Mouse (Mus musculus) embryonic facial prominence, embryonic 10.5 days (tissue): Measurements from ENCODE around the gene Asb10. TPM values are rescaled to one million over a fixed set of nuclear protein-coding genes. Genes with fewer than 3 reads are reported as not detected.
"Not testable (repeated sequence)": the region's sequence is repeated elsewhere in the genome, so short reads cannot be mapped to it uniquely, and the experiment has no call there.

Experiments used
- DNase-seq: peaks from one replicate; pipeline ENCODE4 v3.0.0-alpha.2; 2017; ENCODE audit warnings: low spot score
- H3K27ac ChIP-seq: fragments of 300-500 bp; sonication (generic); replicated peaks from 2 replicates; pipeline ENCODE4 v1.5.1; 2016; ENCODE audit warnings: mild to moderate bottlenecking
- H3K27me3 ChIP-seq: fragments of 300-500 bp; sonication (generic); replicated peaks from 2 replicates; pipeline ENCODE4 v1.6.1; 2016; ENCODE audit warnings: low read depth, mild to moderate bottlenecking; ENCODE audit not compliant: poor library complexity, severe bottlenecking
- H3K36me3 ChIP-seq: fragments of 300-500 bp; sonication (generic); replicated peaks from 2 replicates; pipeline ENCODE4 v1.6.1; 2016; ENCODE audit warnings: mild to moderate bottlenecking, moderate library complexity
- H3K4me1 ChIP-seq: fragments of 300-500 bp; sonication (generic); 2 replicates; pipeline ENCODE4 v1.6.1; 2016
- H3K4me3 ChIP-seq: fragments of 300-500 bp; sonication (generic); 2 replicates; pipeline ENCODE4 v1.5.1; 2016; ENCODE audit warnings: mild to moderate bottlenecking, moderate library complexity
- H3K9me3 ChIP-seq: fragments of 300-500 bp; sonication (generic); 2 replicates; pipeline ENCODE4 v1.6.1; 2016; ENCODE audit warnings: mild to moderate bottlenecking
- WGBS: fragments of 180-500 bp; shearing (Covaris S2); methylation state at CpG from one replicate; pipeline ENCODE4 v1.1.7; 2016; 5-methylcytosine and 5-hydroxymethylcytosine counted together
- polyA plus RNA-seq: library from polyadenylated mRNA; unstranded; fragments of >200 nt; fragmentation: Nextera tagmentation; extraction: Ambion mirVana; gene quantifications from 2 replicates; pipeline ENCODE4 v1.2.1, GENCODE M21; 2016

Gene Asb10
- polyA plus RNA-seq: 0.29 TPM in 1 of 2 replicates, not detected in the other

- H3K27ac ChIP-seq: peak within 1 kb of the TSS; percentile 31; the same call in 1 of the 2 replicates
- 40% methylated on average over 14 of the region's 14 CpGs for WGBS
- peaks cover 24% of the 10 kb centered on the region for H3K4me1 ChIP-seq
- H3K27me3 ChIP-seq: peaks cover 18% of the 10 kb centered on the region; the same call in 1 of the 2 replicates
- no peaks in the 10 kb centered on the region for H3K36me3 ChIP-seq
- peak within 1 kb of the TSS; percentile 16 for H3K4me3 ChIP-seq
- no peak for DNase-seq
- H3K9me3 ChIP-seq: no peaks in the 10 kb centered on the region
Observed at GRCm38 (mm10) chr5:24540387-24541143, at the start of gene Asb10. TSS of gene Asb10 (minus strand) at chr5:24540978.

DNA sequence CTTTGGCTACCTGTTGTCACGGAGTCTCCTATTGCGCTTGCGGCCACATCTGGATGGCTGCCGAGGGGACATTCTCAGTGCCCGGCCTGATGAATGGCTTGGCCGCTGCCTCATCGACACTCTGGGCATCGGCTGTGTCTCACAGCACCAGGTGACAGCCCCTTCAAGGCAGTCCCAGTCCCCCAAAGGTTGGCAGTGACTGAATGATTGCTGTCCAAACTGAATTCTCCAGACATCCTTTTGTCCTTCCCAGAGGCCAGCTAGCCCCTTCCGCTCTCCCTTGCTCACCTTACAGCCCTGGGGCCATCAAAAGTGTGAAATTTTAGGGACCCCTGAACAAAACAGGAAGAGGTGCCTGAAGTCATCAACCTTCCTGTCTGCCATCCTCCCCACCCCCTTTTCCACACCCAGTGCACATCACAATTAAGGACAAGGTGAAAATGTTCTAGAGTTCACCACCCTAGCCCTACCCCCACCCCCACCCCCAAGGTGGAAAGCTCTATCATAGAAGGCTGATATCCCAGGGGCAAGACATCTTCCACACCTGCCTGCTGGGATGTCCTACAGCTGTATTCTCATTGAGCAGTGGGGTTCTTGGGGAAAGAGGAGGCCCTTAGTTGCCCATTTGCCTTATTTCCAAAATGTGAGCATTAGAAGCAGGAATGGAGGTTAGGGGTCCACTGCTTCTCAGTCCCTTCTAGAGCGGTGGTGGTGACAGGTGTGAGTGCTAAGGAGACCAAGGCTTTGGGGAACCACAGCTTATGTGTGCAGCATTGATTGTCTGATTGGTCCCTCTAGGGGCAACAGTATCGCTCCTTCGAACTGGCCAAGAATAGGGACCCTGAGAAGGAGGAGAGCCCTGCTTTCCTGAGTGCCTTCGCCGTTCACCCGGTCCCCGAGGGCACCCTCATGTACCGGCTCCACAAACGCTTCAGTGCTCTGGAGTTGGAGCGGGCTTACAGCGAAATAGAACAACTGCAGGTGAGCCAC, 49.0 kb upstream of the Asb10 start:
- DNase-seq: no peak
- 91% methylated on average over 20 of the region's 20 CpGs for WGBS
- Histone ChIP-seq H3K4me1 (peaks cover 51% of the 10 kb centered on the region), H3K27me3 (peaks cover 33% of the 10 kb centered on the region), H3K9me3 (no peaks in the 10 kb centered on the region), H3K27ac (no peak overlapping the region), H3K4me3 (no peak overlapping the region), H3K36me3 (peaks cover 68% of the 10 kb centered on the region)

- H3K36me3 ChIP-seq: peaks cover 42% of the 10 kb centered on the region
- WGBS: 32% methylated on average over 4 of the region's 4 CpGs
- DNase-seq: no peak
- H3K9me3 ChIP-seq: no peaks in the 10 kb centered on the region
- H3K27me3 ChIP-seq: peaks cover 14% of the 10 kb centered on the region
- H3K4me3 ChIP-seq: peak overlapping the region; percentile 95
- peak overlapping the region; percentile 86 for H3K27ac ChIP-seq
- H3K4me1 ChIP-seq: peaks cover 41% of the 10 kb centered on the region
Observed at GRCm38 (mm10) chr5:24587200-24587577, 46.4 kb upstream of the Asb10 start.

DNA sequence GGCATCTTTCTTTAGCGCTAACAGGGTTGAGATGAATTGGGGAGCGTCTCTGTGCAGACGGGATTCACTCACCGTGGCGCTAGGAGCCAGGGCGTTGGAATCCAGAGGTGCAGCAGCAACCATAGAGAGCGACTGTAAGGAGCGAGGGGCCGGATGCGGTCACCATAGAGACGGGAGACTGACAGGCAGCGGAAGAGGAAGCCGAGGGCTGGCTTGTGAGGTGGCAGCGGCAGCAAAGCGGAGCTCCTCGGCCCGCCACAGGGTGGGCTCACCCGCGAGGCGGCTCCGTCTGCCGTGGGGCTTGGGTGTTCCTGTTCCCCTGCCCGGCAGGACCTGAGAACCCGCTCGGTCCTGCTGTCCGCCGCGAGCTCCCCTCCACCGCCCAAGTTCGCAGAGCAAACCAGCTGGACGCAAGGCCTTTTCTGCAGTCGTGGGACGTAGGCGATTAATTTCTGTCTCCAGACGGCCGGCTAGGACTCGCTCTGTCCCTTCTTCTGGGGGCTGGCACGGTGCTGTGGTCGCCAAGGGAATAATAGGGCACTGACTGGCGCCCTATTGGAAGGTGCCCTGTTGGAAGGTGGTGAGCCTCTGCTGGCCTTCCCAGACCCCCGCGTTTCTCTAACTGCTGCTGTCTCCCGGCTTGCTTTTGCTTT, 45.9 kb upstream of the Asb10 start, which contains the start of gene Chpf2:
Gene Chpf2, plus strand, starts transcription at position 195 of the 653 bp plus-strand sequence.
- no peaks in the 10 kb centered on the region for H3K9me3 ChIP-seq
- peak within 1 kb of the TSS; percentile 86 for H3K27ac ChIP-seq
- DNase-seq: peak; percentile 91
- H3K4me3 ChIP-seq: peak within 1 kb of the TSS; percentile 95
- H3K4me1 ChIP-seq: peaks cover 36% of the 10 kb centered on the region
- H3K27me3 ChIP-seq: peaks cover 9% of the 10 kb centered on the region
- WGBS: under 1% methylated on average over 43 of the region's 43 CpGs
- peaks cover 37% of the 10 kb centered on the region for H3K36me3 ChIP-seq

- H3K4me3 ChIP-seq: peak overlapping the region; percentile 95
Observed at GRCm38 (mm10) chr5:24586106-24586505, 45.3 kb upstream of the Asb10 start.

GRCm38 (mm10) chr5:24578109-24578963, 37.6 kb upstream of the Asb10 start:
- WGBS: 72% methylated on average over 6 of the region's 6 CpGs
- peaks cover 15% of the 10 kb centered on the region for H3K4me1 ChIP-seq
- H3K27me3 ChIP-seq: no peaks in the 10 kb centered on the region
- H3K9me3 ChIP-seq: no peaks in the 10 kb centered on the region
- H3K36me3 ChIP-seq: peaks cover 27% of the 10 kb centered on the region
- no peak for DNase-seq
- H3K27ac ChIP-seq: peak overlapping the region; percentile 91
- peak overlapping the region; percentile 93 for H3K4me3 ChIP-seq

More at GRCm38 (mm10) chr5:24586106-24586505, 45.3 kb upstream of the Asb10 start:
- peaks cover 4% of the 10 kb centered on the region; the same call in 1 of the 2 replicates for H3K27me3 ChIP-seq
- peaks cover 31% of the 10 kb centered on the region for H3K4me1 ChIP-seq
- no peaks in the 10 kb centered on the region for H3K9me3 ChIP-seq
- WGBS: 10% methylated on average over 8 of the region's 8 CpGs
- DNase-seq: peak; percentile 25
- peak overlapping the region; percentile 86 for H3K27ac ChIP-seq
- H3K36me3 ChIP-seq: peaks cover 31% of the 10 kb centered on the region

DNA sequence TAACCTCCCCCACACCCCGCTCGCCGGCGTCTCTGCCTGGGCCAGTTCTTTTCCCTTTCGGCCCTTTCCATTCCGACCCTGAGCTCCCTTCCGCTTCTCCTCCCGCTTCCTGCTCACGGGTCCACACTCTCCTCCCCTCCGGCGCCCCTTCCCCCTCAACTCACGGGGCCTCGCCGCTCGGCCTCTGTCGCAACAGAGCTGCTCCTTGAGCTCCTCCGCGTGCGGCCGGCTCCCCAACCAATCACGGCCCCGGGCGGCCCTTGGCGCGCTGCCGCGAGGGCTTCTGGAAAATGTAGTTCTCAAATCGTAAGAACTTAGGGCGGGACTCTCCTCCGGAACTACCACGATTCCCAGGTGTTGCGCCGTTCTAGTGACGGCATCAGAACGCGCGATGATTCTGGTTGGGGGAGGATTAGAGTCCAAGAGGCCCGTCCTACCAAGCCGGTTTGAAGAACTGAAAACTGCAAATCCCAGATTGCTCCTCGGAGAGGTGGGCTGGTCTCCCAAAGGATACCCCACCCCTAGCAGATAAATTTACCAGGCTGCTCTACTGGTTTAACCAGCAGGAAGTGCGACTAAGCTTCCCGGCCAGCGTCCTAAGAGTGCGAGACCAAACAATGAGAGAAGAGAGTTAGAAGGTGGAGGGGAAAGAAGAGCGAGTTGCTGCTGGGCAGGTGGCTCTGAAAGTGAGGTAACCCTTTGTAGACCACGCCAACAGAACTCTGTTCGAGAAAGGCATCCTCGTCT, 36.6 kb upstream of the Asb10 start, which contains the start of gene Abcf2:
Gene Abcf2, minus strand, starts transcription at position 285 of the 747 bp plus-strand sequence.
- peak; percentile 100 for DNase-seq
- Histone ChIP-seq H3K4me1 (peaks cover 15% of the 10 kb centered on the region), H3K27me3 (no peaks in the 10 kb centered on the region), H3K36me3 (peaks cover 37% of the 10 kb centered on the region), H3K27ac (peak within 1 kb of the TSS; percentile 91), H3K9me3 (no peaks in the 10 kb centered on the region), H3K4me3 (peak within 1 kb of the TSS; percentile 93)
- WGBS: under 1% methylated on average over 48 of the region's 48 CpGs

- peaks cover 43% of the 10 kb centered on the region for H3K36me3 ChIP-seq
- H3K27ac ChIP-seq: peak overlapping the region; percentile 91
- no peaks in the 10 kb centered on the region for H3K27me3 ChIP-seq
- peaks cover 15% of the 10 kb centered on the region for H3K4me1 ChIP-seq
- H3K4me3 ChIP-seq: peak overlapping the region; percentile 93
- H3K9me3 ChIP-seq: no peaks in the 10 kb centered on the region
- no peak for DNase-seq
- WGBS: under 1% methylated on average over 32 of the region's 32 CpGs
Observed at GRCm38 (mm10) chr5:24576801-24577182, 36.0 kb upstream of the Asb10 start.

DNA sequence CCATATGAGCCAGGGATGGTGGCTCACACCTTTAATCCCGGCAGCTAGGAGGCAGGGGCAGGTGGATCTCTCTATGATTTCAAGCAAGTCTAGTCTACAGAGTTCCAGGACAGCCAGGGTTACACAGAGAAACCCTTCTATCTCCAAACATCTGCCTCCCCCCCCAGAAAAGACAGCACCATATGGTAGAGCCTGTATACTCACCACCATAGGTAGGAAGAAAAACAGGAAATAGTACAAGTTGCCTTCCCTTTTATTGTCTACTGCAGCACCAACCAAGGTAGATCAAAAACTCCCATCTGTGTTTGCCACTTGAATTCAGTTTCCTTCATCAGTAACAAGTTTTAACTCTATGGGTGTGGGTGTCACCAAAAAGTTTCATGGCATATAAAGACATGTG, 35.2 kb upstream of the Asb10 start:
- peaks cover 51% of the 10 kb centered on the region for H3K36me3 ChIP-seq
- 80% methylated on average over 1 of the region's 1 CpGs for WGBS
- no peaks in the 10 kb centered on the region for H3K9me3 ChIP-seq
- H3K4me3 ChIP-seq: peak overlapping the region; percentile 93
- no peaks in the 10 kb centered on the region for H3K27me3 ChIP-seq
- H3K27ac ChIP-seq: no peak overlapping the region
- no peak for DNase-seq
- H3K4me1 ChIP-seq: peaks cover 15% of the 10 kb centered on the region

- 72% methylated on average over 2 of the region's 2 CpGs for WGBS
- no peaks in the 10 kb centered on the region for H3K9me3 ChIP-seq
- H3K4me3 ChIP-seq: no peak within 1 kb of the TSS
- H3K36me3 ChIP-seq: no peaks in the 10 kb centered on the region
- peaks cover 12% of the 10 kb centered on the region for H3K27me3 ChIP-seq
- DNase-seq: no peak
- H3K27ac ChIP-seq: no peak within 1 kb of the TSS
- peaks cover 22% of the 10 kb centered on the region for H3K4me1 ChIP-seq
Observed at GRCm38 (mm10) chr5:24556709-24557108, 15.9 kb upstream of the Asb10 start, which contains the start of gene 4931409K22Rik. TSS of gene 4931409K22Rik (minus strand) at chr5:24556809.

- H3K27ac ChIP-seq, H3K9me3 ChIP-seq, H3K36me3 ChIP-seq, H3K4me3 ChIP-seq, DNase-seq: not testable (repeated sequence)
- Histone ChIP-seq H3K4me1 (peaks cover 34% of the 10 kb centered on the region), H3K27me3 (peaks cover 26% of the 10 kb centered on the region)
- WGBS: 95% methylated on average over 7 of the region's 7 CpGs
Observed at GRCm38 (mm10) chr5:24555335-24555734, 14.6 kb upstream of the Asb10 start.
